Mouse (Mus musculus) stomach, postnatal 0 days (tissue): ENCODE measurements at regions not wholly inside any gene's neighbourhood (a gene's known extent, or its start where the extent isn't known, plus 50 kb on each side); places are given as distances from the start of the nearest gene placed in this dataset.

Experiments used
- CTCF ChIP-seq: IDR thresholded peaks from 2 replicates; pipeline ENCODE4 v1.5.1; 2016; ENCODE audit warnings: antibody characterized with exemption, low read depth, mild to moderate bottlenecking, moderate library complexity
- EP300 ChIP-seq: optimal IDR thresholded peaks from 2 replicates; pipeline ENCODE3; 2016; ENCODE audit warnings: antibody characterized with exemption

- TF ChIP-seq CTCF (no peak), EP300 (no peak)
Observed at GRCm38 (mm10) chr3:115837617-115838216, 49.9 kb upstream of the Dph5 start.
